Mouse (Mus musculus): ENCODE data around the gene Il34. TPM values are rescaled to one million over a fixed set of nuclear protein-coding genes. Genes with fewer than 3 reads are reported as not detected.
A peak's percentile ranks its signal among the peaks of the same experiment; 100 is the strongest.

Il34 gene
- total RNA-seq, 2 experiments from 2014 or later: 5.2 TPM

GRCm38 (mm10) chr8:110824861-110825260 is 19.1 kb upstream of the Il34 start:
- Histone ChIP-seq H3K27ac (peak overlapping the region; percentile 29), H3K4me3 (no peak overlapping the region)
- intact Hi-C loops (cut with DNase I): no loop called here
- no peak for DNase-seq
- no peak for TF ChIP-seq CTCF (IDR thresholded peaks at IDR 0.05)

GRCm38 (mm10) chr8:110821960-110822359 is 16.2 kb upstream of the Il34 start:
- no peak for DNase-seq
- intact Hi-C loops (cut with DNase I): no loop called here
- Histone ChIP-seq H3K4me3 (no peak overlapping the region), H3K27ac (no peak overlapping the region)
- no peak for TF ChIP-seq CTCF (IDR thresholded peaks at IDR 0.05)

GRCm38 (mm10) chr8:110820257-110820656 is 14.5 kb upstream of the Il34 start:
- H3K4me3 ChIP-seq: no peak overlapping the region
- intact Hi-C loops (cut with DNase I): no loop called here
- H3K27ac ChIP-seq: peak overlapping the region; percentile 41; the same call in 1 of the 2 replicates
- no peak for DNase-seq
- no peak for TF ChIP-seq CTCF (IDR thresholded peaks at IDR 0.05)

GRCm38 (mm10) chr8:110818593-110818992 is 12.9 kb upstream of the Il34 start:
- no peak; the same call in 1 of the 2 replicates for TF ChIP-seq CTCF (IDR thresholded peaks at IDR 0.05)
- DNase-seq: peak; percentile 27
- Histone ChIP-seq H3K4me3 (no peak overlapping the region), H3K27ac (no peak overlapping the region)
- intact Hi-C loops (cut with DNase I): no loop called here

GRCm38 (mm10) chr8:110816990-110817389 is 11.3 kb upstream of the Il34 start:
- no peak for DNase-seq
- Histone ChIP-seq H3K27ac (no peak overlapping the region), H3K4me3 (no peak overlapping the region)
- no peak for TF ChIP-seq CTCF (IDR thresholded peaks at IDR 0.05)
- intact Hi-C loops (cut with DNase I): no loop called here

- intact Hi-C loops (cut with DNase I): no loop called here
Observed at GRCm38 (mm10) chr8:110815308-110815707, 9.6 kb upstream of the Il34 start.

GRCm38 (mm10) chr8:110813081-110813812 is 7.5 kb upstream of the Il34 start:
- intact Hi-C loops (cut with DNase I): no loop called here
- Histone ChIP-seq H3K4me3 (no peak overlapping the region), H3K27ac (no peak overlapping the region)
- no peak for DNase-seq
- TF ChIP-seq CTCF (IDR thresholded peaks at IDR 0.05): no peak

More at GRCm38 (mm10) chr8:110815308-110815707, 9.6 kb upstream of the Il34 start:
- no peak overlapping the region for H3K27ac ChIP-seq
- H3K4me3 ChIP-seq: no peak overlapping the region
- DNase-seq: no peak
- TF ChIP-seq CTCF (IDR thresholded peaks at IDR 0.05): no peak

GRCm38 (mm10) chr8:110812349-110813080 is 6.8 kb upstream of the Il34 start:
- intact Hi-C loops (cut with DNase I): no loop called here
- TF ChIP-seq CTCF (IDR thresholded peaks at IDR 0.05): no peak
- no peak for DNase-seq
- Histone ChIP-seq H3K27ac (no peak overlapping the region), H3K4me3 (no peak overlapping the region)

GRCm38 (mm10) chr8:110811793-110812192 is 6.1 kb upstream of the Il34 start:
- Histone ChIP-seq H3K27ac (no peak overlapping the region), H3K4me3 (no peak overlapping the region)
- DNase-seq: no peak
- no peak for TF ChIP-seq CTCF (IDR thresholded peaks at IDR 0.05)
- intact Hi-C loops (cut with DNase I): no loop called here

GRCm38 (mm10) chr8:110811116-110811515 is 5.4 kb upstream of the Il34 start:
- Histone ChIP-seq H3K4me3 (no peak overlapping the region), H3K27ac (no peak overlapping the region)
- DNase-seq: no peak
- no peak for TF ChIP-seq CTCF (IDR thresholded peaks at IDR 0.05)
- intact Hi-C loops (cut with DNase I): no loop called here

- TF ChIP-seq CTCF (IDR thresholded peaks at IDR 0.05): no peak
- intact Hi-C loops (cut with DNase I): no loop called here
- peak overlapping the region; percentile 72 for H3K27ac ChIP-seq
- no peak overlapping the region for H3K4me3 ChIP-seq
- no peak for DNase-seq
Observed at GRCm38 (mm10) chr8:110810481-110811065, 4.8 kb upstream of the Il34 start.

- no peak for TF ChIP-seq CTCF (IDR thresholded peaks at IDR 0.05)
- DNase-seq: peak; percentile 31
- intact Hi-C loops (cut with DNase I): loop anchor here (5.0 kb wide), 1 partner anchor 58 kb away; no protein-coding TSS in a partner anchor
- Histone ChIP-seq H3K4me3 (no peak overlapping the region), H3K27ac (peak overlapping the region; percentile 72)
Observed at GRCm38 (mm10) chr8:110809831-110810230, 4.1 kb upstream of the Il34 start.

All from gastrocnemius, adult 2 months (tissue).